Mouse (Mus musculus): ENCODE measurements around the gene Pnmal1.

Gene Pnmal1

DNA sequence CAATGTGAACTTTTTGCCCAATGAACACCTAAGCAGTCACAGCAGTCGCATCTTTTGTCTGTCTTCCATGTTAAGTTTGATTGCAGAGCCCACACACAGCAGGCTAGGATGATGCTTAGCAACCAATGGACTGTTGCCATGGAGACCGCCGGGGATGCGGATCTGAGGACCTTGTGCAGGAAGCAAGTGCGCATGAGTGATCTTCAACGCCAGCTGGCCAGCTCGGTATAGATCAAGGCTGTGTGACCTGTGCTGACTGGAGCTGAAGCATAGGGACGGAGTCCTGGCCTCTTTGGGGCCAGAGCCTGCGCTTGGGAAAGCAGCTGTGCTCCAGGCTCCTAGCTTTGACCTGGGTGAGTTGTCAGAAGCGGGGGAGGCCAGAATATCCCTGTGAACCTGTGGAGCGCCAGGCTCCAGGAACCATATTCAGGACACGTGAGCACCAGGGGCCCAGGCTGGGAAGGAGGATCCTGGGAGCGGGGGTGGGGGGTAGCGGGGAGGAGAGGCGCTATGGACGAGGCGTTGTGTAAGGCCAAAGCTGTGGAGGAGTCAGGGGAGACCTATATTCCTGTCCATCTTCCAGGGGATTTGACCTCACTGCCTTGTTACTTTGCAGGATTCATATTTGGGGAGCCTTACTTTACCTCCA is at the start of gene Pnmal1:
TSS of gene Pnmal1 (plus strand) at position 141 of the 649 bp plus-strand sequence.
- Histone ChIP-seq H3K36me3 (ENCODE audit: insufficient read depth, low read length) (no peaks in the 10 kb centered on the region), H3K27me3 (ENCODE audit: insufficient read depth, low read length) (peaks cover 21% of the 10 kb centered on the region), H3K9me3 (ENCODE audit: low read length) (no peaks in the 10 kb centered on the region), H3K4me1 (replicated peaks; ENCODE audit: low read depth, low read length) (peaks cover 21% of the 10 kb centered on the region), H3K4me3 (replicated peaks; ENCODE audit: low read length) (no peak within 1 kb of the TSS)
- TF ChIP-seq NANOG (IDR thresholded peaks at IDR 0.05; ENCODE audit: borderline replicate concordance, low read length), result no peak
- no peak for TF ChIP-seq CTCF (conservative IDR thresholded peaks at IDR 0.05; ENCODE audit: low read length)
- no peak for TF ChIP-seq POU5F1 (IDR thresholded peaks at IDR 0.05; ENCODE audit: borderline replicate concordance, low read length)

DNA sequence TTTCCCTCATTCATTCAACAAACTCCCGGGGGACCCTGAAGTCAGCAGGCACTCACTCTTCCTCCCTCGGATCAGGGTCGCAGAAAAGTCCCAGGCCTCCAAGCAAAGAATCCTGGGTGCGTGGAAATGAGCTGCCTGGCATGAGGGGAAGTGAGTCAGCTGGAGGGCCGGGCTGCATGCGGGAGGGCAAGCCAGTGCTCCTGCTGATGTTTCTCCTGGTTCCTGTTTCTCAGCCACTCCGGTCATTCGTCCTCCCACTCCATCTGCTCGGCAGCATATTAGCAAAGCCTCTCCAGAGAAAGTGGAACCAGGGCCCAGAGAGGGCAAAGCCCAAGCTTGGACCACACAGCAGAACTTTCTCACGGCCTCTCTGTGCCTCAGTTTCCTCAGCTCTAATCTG is 49.6 kb upstream of the Pnmal1 start:
- Histone ChIP-seq H3K4me1 (replicated peaks; ENCODE audit: low read depth, low read length) (peaks cover 55% of the 10 kb centered on the region), H3K27me3 (ENCODE audit: insufficient read depth, low read length) (peaks cover 41% of the 10 kb centered on the region), H3K9me3 (ENCODE audit: low read length) (no peaks in the 10 kb centered on the region), H3K36me3 (ENCODE audit: insufficient read depth, low read length) (peaks cover 5% of the 10 kb centered on the region), H3K4me3 (replicated peaks; ENCODE audit: low read length) (no peak overlapping the region)
- TF ChIP-seq CTCF (conservative IDR thresholded peaks at IDR 0.05; ENCODE audit: low read length) (no peak), NANOG (IDR thresholded peaks at IDR 0.05; ENCODE audit: borderline replicate concordance, low read length) (no peak), POU5F1 (IDR thresholded peaks at IDR 0.05; ENCODE audit: borderline replicate concordance, low read length) (no peak)

- H3K9me3 ChIP-seq (ENCODE audit: low read length), result no peaks in the 10 kb centered on the region
- TF ChIP-seq NANOG (IDR thresholded peaks at IDR 0.05; ENCODE audit: borderline replicate concordance, low read length) (no peak), CTCF (conservative IDR thresholded peaks at IDR 0.05; ENCODE audit: low read length) (no peak), POU5F1 (IDR thresholded peaks at IDR 0.05; ENCODE audit: borderline replicate concordance, low read length) (no peak)
- H3K27me3 ChIP-seq (ENCODE audit: insufficient read depth, low read length), result peaks cover 32% of the 10 kb centered on the region
- peaks cover 25% of the 10 kb centered on the region for H3K36me3 ChIP-seq (ENCODE audit: insufficient read depth, low read length)
- H3K4me3 ChIP-seq (replicated peaks; ENCODE audit: low read length), result no peak overlapping the region
- H3K4me1 ChIP-seq (replicated peaks; ENCODE audit: low read depth, low read length), result peaks cover 56% of the 10 kb centered on the region
Measured at GRCm38 (mm10) chr7:16911904-16912303, 47.6 kb upstream of the Pnmal1 start.

DNA sequence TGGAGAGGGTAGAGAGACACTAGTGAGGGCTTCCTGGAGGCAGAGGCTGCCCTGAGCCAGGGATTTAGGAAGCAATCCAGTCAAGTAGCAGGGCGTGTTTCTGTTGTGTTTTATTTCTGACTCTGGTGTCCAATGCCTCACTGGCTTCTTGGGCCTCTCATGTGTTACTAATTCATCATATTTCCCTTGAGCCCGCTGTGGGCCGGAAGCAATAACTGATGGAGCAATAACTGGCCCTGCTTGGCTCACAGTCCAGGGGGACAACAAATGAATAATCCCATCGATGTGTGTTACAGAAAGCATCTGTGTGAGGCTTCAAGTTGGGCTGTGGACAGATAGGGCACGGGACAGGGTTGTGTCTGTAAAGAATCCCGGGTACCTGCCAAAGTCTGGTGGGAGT is 47.1 kb upstream of the Pnmal1 start:
- Histone ChIP-seq H3K4me1 (replicated peaks; ENCODE audit: low read depth, low read length) (peaks cover 56% of the 10 kb centered on the region), H3K9me3 (ENCODE audit: low read length) (no peaks in the 10 kb centered on the region), H3K4me3 (replicated peaks; ENCODE audit: low read length) (no peak overlapping the region), H3K36me3 (ENCODE audit: insufficient read depth, low read length) (peaks cover 29% of the 10 kb centered on the region), H3K27me3 (ENCODE audit: insufficient read depth, low read length) (peaks cover 27% of the 10 kb centered on the region)
- TF ChIP-seq CTCF (conservative IDR thresholded peaks at IDR 0.05; ENCODE audit: low read length) (no peak), POU5F1 (IDR thresholded peaks at IDR 0.05; ENCODE audit: borderline replicate concordance, low read length) (no peak), NANOG (IDR thresholded peaks at IDR 0.05; ENCODE audit: borderline replicate concordance, low read length) (no peak)

DNA sequence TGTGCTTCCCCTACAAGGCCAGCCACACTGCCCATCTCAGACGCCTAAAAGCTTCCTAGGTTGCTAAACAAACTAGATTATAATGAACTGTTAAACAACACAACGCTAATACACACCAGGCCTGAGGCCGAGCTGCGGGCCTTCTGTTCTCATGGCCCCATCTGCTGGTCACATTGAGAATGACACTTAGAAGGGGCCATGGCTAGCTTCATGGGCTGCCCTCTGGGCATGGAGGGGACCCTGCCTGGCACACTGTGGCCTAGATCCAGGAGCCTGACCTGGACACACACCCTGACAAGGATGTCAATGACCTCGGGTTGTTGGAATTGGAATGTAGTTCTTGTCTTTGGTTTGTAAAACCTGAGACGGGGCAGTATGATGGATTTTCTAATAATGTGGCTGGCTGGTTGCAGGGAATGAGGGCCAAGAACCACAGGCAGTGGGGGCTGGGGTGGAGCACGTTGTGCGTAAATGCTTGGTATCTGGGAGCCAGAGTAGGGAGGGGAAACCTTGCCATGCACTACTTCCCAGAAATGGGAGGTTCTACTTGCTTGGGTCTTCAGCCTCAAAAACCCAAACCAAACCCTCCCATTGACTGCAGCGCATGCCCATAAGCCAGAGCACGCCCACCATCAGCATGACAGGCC is 45.5 kb upstream of the Pnmal1 start:
- Histone ChIP-seq H3K4me3 (replicated peaks; ENCODE audit: low read length) (no peak overlapping the region), H3K4me1 (replicated peaks; ENCODE audit: low read depth, low read length) (peaks cover 58% of the 10 kb centered on the region), H3K36me3 (ENCODE audit: insufficient read depth, low read length) (peaks cover 44% of the 10 kb centered on the region), H3K27me3 (ENCODE audit: insufficient read depth, low read length) (peaks cover 13% of the 10 kb centered on the region), H3K9me3 (ENCODE audit: low read length) (no peaks in the 10 kb centered on the region)
- TF ChIP-seq CTCF (conservative IDR thresholded peaks at IDR 0.05; ENCODE audit: low read length) (peak; percentile 77), NANOG (IDR thresholded peaks at IDR 0.05; ENCODE audit: borderline replicate concordance, low read length) (no peak), POU5F1 (IDR thresholded peaks at IDR 0.05; ENCODE audit: borderline replicate concordance, low read length) (no peak)

GRCm38 (mm10) chr7:16914453-16915343 is 44.8 kb upstream of the Pnmal1 start:
- TF ChIP-seq CTCF (conservative IDR thresholded peaks at IDR 0.05; ENCODE audit: low read length) (no peak), NANOG (IDR thresholded peaks at IDR 0.05; ENCODE audit: borderline replicate concordance, low read length) (no peak), POU5F1 (IDR thresholded peaks at IDR 0.05; ENCODE audit: borderline replicate concordance, low read length) (no peak)
- no peak overlapping the region for H3K4me3 ChIP-seq (replicated peaks; ENCODE audit: low read length)

DNA sequence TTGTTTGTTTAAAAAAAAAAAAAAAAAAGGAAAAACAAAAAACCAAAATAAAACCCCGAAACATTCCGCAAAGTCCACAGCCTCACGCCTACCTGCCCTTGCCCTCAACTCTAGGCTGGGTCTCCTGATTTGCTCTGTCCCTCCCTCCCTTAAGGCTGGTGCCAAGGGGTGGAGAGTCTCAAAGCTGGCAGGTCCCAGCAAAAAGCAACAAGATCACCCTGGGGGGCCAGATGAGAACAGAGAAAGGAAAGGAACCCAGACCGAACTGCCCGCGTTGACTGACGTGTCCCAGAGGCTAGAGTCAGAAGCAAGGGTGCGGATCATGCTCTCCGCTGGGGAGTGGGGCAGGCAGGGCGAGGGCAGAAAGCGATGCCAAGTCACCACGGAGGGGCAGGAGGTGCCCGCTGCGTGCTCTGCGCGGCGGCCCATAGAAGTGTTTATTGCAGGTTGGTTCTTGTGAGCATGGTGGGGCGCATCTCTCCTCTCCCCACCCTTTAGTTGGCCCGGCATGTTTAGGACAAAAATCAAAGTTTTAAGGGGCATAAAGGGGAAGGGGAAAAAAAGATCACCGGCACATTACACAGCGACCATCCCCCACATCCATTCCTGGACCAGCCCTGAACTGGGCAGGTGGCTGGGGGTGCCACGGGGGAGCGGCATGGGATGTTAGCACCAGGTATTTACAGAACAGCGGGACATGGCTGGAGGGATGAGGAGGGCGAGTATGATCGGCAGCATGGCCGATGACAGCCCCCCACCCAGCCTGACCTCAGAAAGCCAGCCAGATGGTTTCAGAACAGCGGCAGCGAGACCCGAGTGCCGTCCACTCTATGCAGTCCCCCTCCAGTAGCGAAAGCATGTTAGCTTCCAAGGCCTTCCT is 43.8 kb upstream of the Pnmal1 start:
- 0 out of 2 replicates have a peak overlapping the region, but pooled peaks have one; percentile 13 for H3K4me3 ChIP-seq (replicated peaks; ENCODE audit: low read length)
- no peaks in the 10 kb centered on the region for H3K9me3 ChIP-seq (ENCODE audit: low read length)
- TF ChIP-seq NANOG (IDR thresholded peaks at IDR 0.05; ENCODE audit: borderline replicate concordance, low read length) (no peak), CTCF (conservative IDR thresholded peaks at IDR 0.05; ENCODE audit: low read length) (no peak), POU5F1 (IDR thresholded peaks at IDR 0.05; ENCODE audit: borderline replicate concordance, low read length) (no peak)
- H3K27me3 ChIP-seq (ENCODE audit: insufficient read depth, low read length), result no peaks in the 10 kb centered on the region
- peaks cover 59% of the 10 kb centered on the region for H3K36me3 ChIP-seq (ENCODE audit: insufficient read depth, low read length)
- H3K4me1 ChIP-seq (replicated peaks; ENCODE audit: low read depth, low read length), result peaks cover 64% of the 10 kb centered on the region

More at GRCm38 (mm10) chr7:16914453-16915343, 44.8 kb upstream of the Pnmal1 start:
- peaks cover 51% of the 10 kb centered on the region for H3K36me3 ChIP-seq (ENCODE audit: insufficient read depth, low read length)
- H3K9me3 ChIP-seq (ENCODE audit: low read length), result no peaks in the 10 kb centered on the region
- H3K27me3 ChIP-seq (ENCODE audit: insufficient read depth, low read length), result peaks cover 5% of the 10 kb centered on the region; the same call in 1 of the 2 replicates
- peaks cover 64% of the 10 kb centered on the region for H3K4me1 ChIP-seq (replicated peaks; ENCODE audit: low read depth, low read length)
